Mouse (Mus musculus) thymus, postnatal 0 days (tissue): ENCODE measurements around the gene Ankrd33b. TPM values are rescaled to one million over a fixed set of nuclear protein-coding genes. Genes with fewer than 3 reads are reported as not detected.

ENCODE experiments used
- DNase-seq: peaks from one replicate; pipeline ENCODE4 v3.0.0-alpha.2; 2015; ENCODE audit warnings: low spot score
- polyA plus RNA-seq: library from polyadenylated mRNA; unstranded; fragments of >200 nt; fragmentation: Nextera tagmentation; extraction: Ambion mirVana; gene quantifications from 2 replicates; pipeline ENCODE4 v1.2.1, GENCODE M21; 2015

Ankrd33b gene
- 10.8 and 11.2 TPM in 2 replicates for polyA plus RNA-seq

GRCm38 (mm10) chr15:31367481-31368200 lies at the start of gene Ankrd33b:
Gene Ankrd33b (minus strand): TSS chr15:31367726.
- no peak for DNase-seq

- DNase-seq, result no peak
These were observed 47.7 kb upstream of the Ankrd33b start for GRCm38 (mm10) chr15:31415181-31415580.

- no peak for DNase-seq
These were observed 46.8 kb upstream of the Ankrd33b start for GRCm38 (mm10) chr15:31414179-31414898.

GRCm38 (mm10) chr15:31413662-31414061 lies 46.1 kb upstream of the Ankrd33b start:
- DNase-seq, result no peak

GRCm38 (mm10) chr15:31412933-31413332 lies 45.4 kb upstream of the Ankrd33b start:
- DNase-seq, result no peak

- no peak for DNase-seq
These were observed 44.9 kb upstream of the Ankrd33b start for GRCm38 (mm10) chr15:31412436-31412835.

GRCm38 (mm10) chr15:31407490-31407889 lies 40.0 kb upstream of the Ankrd33b start:
- no peak for DNase-seq

GRCm38 (mm10) chr15:31406881-31407280 lies 39.4 kb upstream of the Ankrd33b start:
- no peak for DNase-seq

- no peak for DNase-seq
These were observed 36.8 kb upstream of the Ankrd33b start for GRCm38 (mm10) chr15:31404346-31404745.

- no peak for DNase-seq
These were observed 34.8 kb upstream of the Ankrd33b start for GRCm38 (mm10) chr15:31402200-31402892.

GRCm38 (mm10) chr15:31400974-31401373 lies 33.4 kb upstream of the Ankrd33b start:
- no peak for DNase-seq

- no peak for DNase-seq
These were observed 31.2 kb upstream of the Ankrd33b start for GRCm38 (mm10) chr15:31398769-31399168.

GRCm38 (mm10) chr15:31397379-31397778 lies 29.9 kb upstream of the Ankrd33b start:
- no peak for DNase-seq

GRCm38 (mm10) chr15:31396755-31397154 lies 29.2 kb upstream of the Ankrd33b start:
- no peak for DNase-seq

- DNase-seq, result no peak
These were observed 28.5 kb upstream of the Ankrd33b start for GRCm38 (mm10) chr15:31395986-31396385.

GRCm38 (mm10) chr15:31393402-31393801 lies 25.9 kb upstream of the Ankrd33b start:
- no peak for DNase-seq

GRCm38 (mm10) chr15:31392705-31393104 lies 25.2 kb upstream of the Ankrd33b start:
- DNase-seq, result no peak

- DNase-seq, result no peak
These were observed 24.6 kb upstream of the Ankrd33b start for GRCm38 (mm10) chr15:31392135-31392534.

- no peak for DNase-seq
These were observed 14.5 kb upstream of the Ankrd33b start for GRCm38 (mm10) chr15:31381936-31382468.

GRCm38 (mm10) chr15:31379471-31379870 lies 11.9 kb upstream of the Ankrd33b start:
- DNase-seq, result no peak

GRCm38 (mm10) chr15:31375212-31375611 lies 7.7 kb upstream of the Ankrd33b start:
- no peak for DNase-seq

- DNase-seq, result no peak
These were observed 1.6 kb upstream of the Ankrd33b start for GRCm38 (mm10) chr15:31369125-31369612.
